Mouse (Mus musculus) gastrocnemius, postnatal 36 days (tissue): ENCODE results near the gene Negr1. TPM values are rescaled to one million over a fixed set of nuclear protein-coding genes. Genes with fewer than 3 reads are reported as not detected.

Source experiments
- DNase-seq, 2 experiments: peaks; one replicate each; pipeline ENCODE4 v3.0.0; 2022
- intact Hi-C: fragments of 180-260 bp; cut with DNase I; formaldehyde crosslinking; loops from one replicate; pipeline ENCODE4 v1.15.1; 2025
- total RNA-seq, 2 experiments: library from RNA; stranded (reverse); gene quantifications; 2 replicates each; pipeline ENCODE4 v1.2.3; 2021

The Negr1 gene
- total RNA-seq, 2 experiments from 2014 or later = 0.42 to 0.54 TPM

- intact Hi-C loops = no loop called here
- no peak for DNase-seq
These were observed 742.0 kb downstream of the Negr1 start for GRCm38 (mm10) chr3:157303430-157304116.

DNA sequence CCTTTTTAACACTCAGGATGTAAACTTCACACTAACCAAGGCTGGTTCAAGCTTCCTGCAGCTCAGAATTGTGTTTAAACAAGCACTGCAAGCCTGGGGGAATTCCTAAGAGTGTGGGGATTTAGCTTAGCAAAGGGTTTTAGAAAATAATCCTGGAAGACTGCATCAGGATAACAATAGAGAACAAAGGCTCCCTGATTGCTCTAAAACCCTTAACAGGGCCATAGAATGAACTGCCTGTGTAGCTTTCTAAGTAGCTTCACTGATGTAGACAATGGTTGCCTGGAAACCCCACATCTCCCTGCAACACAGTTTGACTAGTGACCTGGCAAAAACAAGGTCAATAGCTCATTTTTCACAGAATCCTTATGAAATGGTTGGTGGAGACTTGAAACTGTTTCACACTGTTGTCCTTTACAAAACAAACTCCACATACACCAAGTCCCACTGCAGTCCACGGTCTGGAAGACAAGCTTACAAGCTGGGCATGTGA lies 759.5 kb downstream of the Negr1 start:
- DNase-seq = no peak
- intact Hi-C loops = no loop called here

DNA sequence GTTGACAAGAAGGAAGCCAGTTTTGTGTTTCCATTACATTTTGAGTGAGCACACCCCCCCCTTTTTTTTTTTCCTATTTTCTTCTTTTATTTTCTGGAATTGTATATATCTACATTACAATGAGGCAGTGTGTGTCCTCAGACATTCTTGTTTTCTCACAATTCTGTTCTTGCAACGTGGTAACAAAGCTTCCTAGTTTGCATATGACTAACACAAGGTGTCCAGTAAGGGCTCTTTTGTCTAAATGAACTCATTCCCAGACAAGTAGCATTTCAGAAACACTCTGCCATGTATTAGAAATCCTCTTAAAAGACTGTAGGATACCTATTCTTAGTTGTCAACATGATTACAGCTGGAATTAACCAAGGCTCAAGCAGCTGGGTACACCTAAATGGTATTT lies 760.2 kb downstream of the Negr1 start:
- DNase-seq = no peak
- intact Hi-C loops = no loop called here

DNA sequence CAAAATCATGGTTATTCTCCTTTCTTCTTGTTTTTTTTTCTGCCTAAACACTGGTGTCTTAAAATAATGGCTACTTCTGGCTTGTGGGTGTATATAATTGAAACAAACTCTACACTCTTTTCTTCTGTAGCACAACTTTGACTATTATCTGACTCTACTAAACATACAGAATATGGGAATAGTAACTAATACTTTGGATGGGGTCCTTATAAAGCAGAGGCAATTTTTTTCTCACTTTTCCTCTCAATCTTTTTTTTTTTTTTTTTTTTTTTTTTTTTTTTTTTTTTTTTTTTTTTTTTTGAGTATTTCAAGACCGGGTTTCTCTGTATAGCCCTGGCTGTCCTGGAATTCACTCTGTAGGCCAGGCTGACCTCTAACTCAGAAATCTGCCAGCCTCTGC lies 772.6 kb downstream of the Negr1 start:
- intact Hi-C loops = no loop called here
- DNase-seq = no peak

DNA sequence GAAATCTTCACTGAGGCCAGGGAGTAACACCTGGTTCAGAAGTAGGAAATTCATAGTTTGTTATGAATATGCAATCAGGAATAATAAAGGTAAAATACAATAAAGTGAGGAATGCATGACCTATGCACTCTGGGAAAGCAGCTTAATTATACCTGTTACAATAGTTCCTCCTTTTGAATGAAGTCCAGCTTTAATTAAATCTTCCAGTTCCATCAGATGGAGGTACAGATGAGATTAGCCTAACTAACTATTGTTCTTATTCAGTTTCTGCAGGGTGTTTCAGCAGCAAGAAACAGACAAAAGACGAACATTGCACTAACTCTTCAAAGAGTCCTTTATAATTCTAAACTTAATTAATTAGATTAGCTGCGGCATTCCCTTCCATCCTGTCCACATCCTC lies 787.9 kb downstream of the Negr1 start:
- intact Hi-C loops = no loop called here
- no peak for DNase-seq

GRCm38 (mm10) chr3:157358905-157359304 lies 797.3 kb downstream of the Negr1 start:
- intact Hi-C loops = no loop called here
- no peak for DNase-seq

GRCm38 (mm10) chr3:157359840-157360239 lies 798.2 kb downstream of the Negr1 start:
- intact Hi-C loops = no loop called here
- no peak for DNase-seq
